Mouse (Mus musculus): ENCODE measurements around the gene Eml1. TPM values are rescaled to one million over a fixed set of nuclear protein-coding genes. Genes with fewer than 3 reads are reported as not detected.

Gene Eml1
- total RNA-seq, 2 experiments from 2014 or later, result 103 to 112 TPM

DNA sequence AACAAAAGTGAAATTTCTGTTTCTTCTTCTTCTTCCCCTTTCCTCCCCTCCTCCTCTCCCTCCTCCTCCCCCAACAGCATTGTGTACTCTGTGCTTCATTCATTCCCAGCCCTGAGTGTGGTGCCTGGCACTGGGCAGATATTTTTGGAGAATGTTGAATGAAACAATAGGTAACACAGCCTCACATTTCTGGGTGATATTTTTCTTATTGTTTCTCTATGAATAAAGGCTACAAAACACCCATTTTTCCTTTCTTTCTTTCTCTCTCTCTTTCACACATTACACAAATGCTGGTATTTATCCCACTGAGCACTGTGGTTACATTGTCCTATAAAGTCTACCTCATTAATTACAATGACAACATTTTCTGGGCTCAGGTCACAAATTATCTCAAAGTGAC is 48.8 kb downstream of the Eml1 start:
- no peak for DNase-seq (ENCODE audit: low spot score in 2 of 2)

GRCm38 (mm10) chr12:108421477-108421876 is 50.7 kb downstream of the Eml1 start:
- no peak for DNase-seq (ENCODE audit: low spot score in 2 of 2)

DNA sequence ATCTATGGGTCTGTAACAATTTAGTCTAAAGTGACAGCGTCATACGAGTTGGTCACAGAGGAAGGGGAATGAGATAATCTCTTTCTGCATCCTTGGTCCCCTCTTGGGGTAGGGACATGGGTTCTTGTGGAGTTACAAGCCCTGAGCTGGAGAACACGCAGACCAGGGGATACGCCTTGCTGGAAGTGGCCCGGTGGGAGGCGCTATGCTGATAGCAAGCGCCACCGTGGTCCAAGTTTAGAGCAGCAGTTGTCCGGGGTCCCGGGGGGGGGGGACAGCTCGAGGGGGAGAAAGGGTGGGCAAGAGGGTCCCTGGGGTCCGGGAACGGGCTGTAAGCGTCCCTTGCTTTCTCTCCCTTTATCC is 51.7 kb downstream of the Eml1 start:
- DNase-seq (ENCODE audit: low spot score in 2 of 2), result peak in 1 of 2 experiments; percentile 56

DNA sequence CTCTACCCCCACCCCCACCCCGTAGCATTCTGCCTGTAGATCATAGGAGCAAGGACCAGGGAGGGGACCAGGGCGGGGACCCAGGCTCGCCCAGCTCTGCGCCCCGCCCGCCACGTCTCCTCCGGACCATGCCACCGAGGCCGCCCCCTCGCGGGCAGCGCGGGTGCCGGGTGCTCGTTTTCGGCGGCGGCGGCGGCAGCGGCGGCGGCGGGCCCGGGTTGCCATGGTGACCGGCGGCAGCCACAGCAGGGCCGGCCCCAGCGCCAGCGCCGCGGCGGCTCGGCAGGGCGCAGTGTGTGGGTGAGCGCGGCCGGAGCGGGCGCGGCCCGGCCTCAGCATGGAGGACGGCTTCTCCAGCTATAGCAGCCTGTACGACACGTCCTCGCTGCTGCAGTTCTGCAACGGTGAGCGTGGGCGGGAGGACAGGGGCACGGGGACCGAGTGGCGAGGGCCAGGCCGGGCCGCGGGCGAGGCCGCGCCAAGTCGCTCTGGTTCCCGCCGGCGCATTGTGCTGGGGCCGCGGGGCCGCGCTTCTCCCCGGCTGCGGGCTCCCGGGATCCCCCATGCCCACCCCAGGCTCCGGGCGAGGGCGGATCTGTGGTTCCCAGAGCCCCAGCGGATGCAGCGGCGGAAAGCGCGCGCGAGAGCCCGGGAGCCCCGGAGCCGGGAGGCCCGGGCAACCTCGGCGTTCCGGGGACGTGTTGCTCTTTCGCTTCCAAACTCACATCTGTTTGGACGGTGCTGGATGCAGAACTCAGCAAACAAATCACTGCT is 52.3 kb downstream of the Eml1 start:
- peak; percentile 87 to 92 for DNase-seq (ENCODE audit: low spot score in 2 of 2)

DNA sequence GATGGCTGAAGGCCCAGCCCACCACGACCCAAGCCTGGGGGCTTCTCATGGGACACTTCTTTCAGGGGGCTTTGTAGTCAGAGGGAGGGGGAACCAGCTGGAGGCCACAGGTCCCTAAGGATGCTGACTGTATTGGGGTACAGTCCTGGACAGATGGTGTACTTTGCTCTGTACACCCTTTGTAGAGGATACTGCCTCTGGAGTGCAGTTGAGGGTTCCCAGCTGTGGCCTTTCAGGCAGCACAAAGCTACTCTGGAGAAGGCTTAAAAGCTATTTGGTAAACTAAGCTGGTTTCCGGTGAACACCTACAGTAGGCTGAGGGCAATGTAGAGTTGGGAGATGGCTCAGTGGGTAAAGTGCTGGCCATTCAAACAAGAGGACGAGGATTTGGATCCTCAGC is 60.2 kb downstream of the Eml1 start:
- DNase-seq (ENCODE audit: low spot score in 2 of 2), result no peak

GRCm38 (mm10) chr12:108431714-108432113 is 61.0 kb downstream of the Eml1 start:
- no peak for DNase-seq (ENCODE audit: low spot score in 2 of 2)

GRCm38 (mm10) chr12:108432578-108432977 is 61.8 kb downstream of the Eml1 start:
- DNase-seq (ENCODE audit: low spot score in 2 of 2), result no peak

GRCm38 (mm10) chr12:108433030-108433429 is 62.3 kb downstream of the Eml1 start:
- DNase-seq (ENCODE audit: low spot score in 2 of 2), result no peak

DNA sequence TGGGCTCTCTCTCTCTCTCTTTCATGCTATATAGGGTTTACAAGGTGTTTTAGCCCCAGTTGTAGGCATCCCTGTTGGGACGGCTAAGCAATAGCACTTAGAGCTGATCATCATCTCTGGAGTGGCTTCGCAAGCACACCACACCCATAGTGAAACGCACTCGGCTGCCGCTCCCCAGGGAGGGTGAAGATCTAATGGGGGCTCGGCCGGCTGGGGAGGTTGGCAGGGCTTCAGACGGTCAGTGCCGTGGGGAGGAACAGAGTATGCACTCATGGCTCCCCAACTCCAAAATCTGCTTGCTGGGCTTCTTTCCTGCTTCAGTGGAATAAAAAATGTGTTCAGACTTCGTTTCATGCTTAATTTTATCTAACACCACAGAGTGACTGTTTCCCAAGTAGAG is 62.7 kb downstream of the Eml1 start:
- peak; percentile 56 to 77 for DNase-seq (ENCODE audit: low spot score in 2 of 2)

DNA sequence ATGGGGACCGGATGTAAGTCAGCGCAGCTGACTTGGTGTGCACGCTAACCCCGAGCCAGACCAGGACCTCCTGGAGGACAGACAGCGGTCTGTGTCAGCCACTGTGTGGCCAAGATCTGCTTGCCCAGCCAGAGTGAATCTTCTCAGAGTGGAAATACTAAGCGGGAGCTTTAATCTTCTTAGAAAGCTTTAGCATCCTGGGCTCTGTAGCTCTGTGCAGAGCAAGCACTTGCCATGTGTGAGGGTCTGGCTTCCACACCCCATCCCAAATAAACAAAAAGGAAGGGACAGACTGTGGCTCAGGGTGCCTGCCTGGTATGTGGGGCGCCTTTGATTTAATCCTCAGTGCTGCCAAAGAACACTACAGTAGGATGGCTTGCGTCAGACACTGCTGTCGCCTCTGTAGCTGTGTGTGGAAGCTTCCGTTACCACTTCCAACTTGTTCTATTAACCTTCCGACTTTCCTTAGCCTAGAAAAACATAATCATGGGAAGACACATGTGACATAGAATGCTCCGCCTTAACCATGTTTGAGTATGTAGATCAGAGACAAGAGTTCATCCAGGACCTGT is 64.8 kb downstream of the Eml1 start:
- DNase-seq (ENCODE audit: low spot score in 2 of 2), result no peak

DNA sequence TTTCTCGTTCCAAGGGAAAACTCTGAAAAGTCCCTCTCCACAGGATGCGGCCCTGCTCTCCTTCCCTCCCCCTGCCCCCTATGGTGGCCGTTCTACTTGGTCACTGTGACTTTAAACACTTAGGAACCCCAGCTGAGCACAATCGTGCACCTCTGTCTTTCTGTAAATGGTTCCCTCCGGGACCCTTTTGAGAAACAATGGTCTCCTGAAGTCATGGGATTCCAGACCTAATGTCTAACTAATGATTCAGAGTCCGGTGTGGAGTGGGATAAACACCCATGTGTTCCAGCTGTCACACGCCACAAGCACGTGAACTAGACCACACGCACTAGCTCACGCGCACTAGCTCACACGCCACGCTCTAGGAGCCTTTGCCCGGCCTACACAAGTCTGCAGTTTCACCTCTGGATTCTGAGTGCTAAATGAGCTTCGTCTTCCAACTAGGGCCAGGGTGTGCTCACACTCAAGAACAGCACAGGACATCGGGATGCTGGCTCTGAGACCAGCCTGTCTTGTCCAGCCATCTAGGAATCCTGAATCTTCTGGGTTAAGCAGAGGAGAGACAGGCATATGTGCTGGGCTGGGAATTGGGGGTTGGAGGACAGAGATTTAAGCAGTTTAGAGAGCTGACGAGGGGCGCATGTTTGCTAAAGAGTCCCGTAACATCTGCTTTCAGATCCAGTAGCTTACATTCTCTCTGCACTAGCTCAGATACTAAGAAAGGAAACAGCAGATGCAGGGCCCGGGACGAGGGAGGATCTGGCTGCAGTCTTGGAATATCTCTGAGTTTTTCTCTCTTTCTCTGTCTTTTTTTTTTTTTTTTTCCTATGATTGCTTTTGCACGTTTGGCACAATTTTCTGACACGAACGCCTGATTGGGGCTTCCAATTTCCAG is 65.5 kb downstream of the Eml1 start:
- DNase-seq (ENCODE audit: low spot score in 2 of 2), result peak in 1 of 2 experiments; percentile 53

GRCm38 (mm10) chr12:108437446-108437845 is 66.7 kb downstream of the Eml1 start:
- DNase-seq (ENCODE audit: low spot score in 2 of 2), result no peak

DNA sequence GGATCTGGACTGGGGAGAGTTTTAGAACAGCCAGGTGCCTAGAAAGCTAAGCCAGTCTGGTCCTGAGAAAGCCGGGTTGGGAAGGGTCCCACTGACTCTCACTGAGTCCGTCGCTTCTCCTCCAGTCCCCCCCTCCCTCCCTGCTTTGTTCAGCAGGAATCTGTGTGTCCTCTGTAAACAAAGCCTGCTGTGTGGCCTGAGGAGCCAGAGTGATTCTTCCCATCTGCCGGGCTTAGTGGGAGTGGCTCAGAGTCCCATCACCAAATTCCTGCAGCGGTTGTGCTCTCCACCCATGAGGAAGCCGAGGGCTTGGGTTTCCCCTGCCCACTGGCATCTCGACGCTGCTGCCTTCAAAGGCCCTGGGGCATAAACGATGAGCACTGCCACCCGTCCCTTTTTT is 72.5 kb downstream of the Eml1 start:
- DNase-seq (ENCODE audit: low spot score in 2 of 2), result no peak

DNA sequence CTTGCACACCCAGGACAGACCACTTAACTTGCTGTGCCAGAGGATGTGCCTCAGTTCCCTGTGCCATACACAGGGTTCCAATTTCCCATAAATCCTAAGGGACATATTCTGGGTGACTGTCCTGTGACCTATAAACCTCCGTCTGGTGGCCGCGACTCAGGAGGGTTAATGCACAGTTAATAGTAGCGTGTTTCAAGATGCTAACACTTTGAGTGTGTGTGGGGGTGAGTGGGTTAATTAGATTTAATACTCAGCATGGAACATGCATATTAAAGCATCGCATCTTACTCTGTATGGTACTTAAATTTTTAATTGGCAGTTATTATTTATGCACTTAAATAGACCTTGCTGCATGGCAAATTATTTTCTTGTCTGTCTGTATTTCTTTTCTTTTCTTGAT is 73.0 kb downstream of the Eml1 start:
- DNase-seq (ENCODE audit: low spot score in 2 of 2), result no peak

DNA sequence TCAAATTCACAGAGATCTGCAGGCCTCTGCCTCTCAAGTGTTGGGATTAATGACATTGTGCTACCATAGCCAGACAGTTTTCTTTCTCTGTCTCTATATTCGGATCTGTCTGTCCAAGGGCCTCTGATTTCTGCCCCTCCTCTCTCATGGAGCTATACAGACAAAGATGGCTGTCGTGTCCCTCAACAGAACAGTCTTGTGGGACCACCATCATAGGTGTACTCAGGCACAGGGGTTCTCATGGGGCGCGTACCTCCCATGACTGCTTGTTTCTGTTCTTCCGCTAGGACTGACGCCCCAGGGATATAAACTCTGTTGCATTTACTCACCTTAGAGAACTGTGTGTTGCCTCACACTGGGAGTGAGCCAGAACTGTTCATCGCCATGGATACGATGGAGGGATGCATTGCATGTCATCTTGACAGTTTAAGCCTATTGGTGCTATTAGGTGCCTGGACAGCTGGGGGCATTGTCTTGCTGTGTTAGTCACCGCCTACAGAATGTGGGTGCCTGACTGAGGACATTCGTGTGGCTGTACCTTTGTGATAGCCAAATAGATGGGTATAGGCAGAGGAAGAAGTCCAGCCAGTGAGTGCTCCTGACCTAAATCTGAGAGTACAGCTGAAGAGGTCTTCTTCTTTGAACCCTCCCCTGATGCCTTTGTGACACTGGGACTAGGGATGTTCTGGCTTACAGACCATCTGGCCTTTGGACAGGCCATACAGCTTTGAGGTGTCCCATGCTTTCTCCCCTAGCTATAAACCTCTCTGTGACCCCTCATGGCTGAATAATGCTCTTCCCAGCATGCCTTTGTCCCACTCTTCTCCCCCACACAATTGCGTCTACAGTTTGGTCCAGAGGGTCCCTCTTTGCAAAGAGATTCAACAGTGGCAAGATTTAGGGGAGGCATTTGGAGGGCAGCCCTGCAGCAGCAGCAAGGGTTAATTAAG is 73.7 kb downstream of the Eml1 start:
- DNase-seq (ENCODE audit: low spot score in 2 of 2), result no peak

DNA sequence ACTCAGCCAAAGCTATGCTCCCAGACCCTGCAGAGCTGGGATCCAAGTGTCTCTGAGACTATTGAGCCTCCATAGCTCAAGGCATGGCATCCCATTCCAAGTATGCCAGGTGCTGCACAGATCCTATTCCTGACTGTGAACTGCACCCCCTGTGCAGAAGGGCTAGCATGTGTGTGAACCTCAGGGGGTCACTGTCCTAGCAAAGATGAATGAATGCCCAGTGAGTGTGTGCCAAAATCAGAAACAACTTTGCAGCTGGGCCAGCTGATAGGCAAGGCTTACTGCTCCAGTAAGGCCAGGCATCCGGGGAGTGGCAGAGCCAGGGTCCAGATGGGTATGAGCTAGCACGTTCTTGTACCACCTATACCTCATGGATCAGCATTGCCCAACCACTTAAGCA is 76.0 kb downstream of the Eml1 start:
- DNase-seq (ENCODE audit: low spot score in 2 of 2), result no peak

DNA sequence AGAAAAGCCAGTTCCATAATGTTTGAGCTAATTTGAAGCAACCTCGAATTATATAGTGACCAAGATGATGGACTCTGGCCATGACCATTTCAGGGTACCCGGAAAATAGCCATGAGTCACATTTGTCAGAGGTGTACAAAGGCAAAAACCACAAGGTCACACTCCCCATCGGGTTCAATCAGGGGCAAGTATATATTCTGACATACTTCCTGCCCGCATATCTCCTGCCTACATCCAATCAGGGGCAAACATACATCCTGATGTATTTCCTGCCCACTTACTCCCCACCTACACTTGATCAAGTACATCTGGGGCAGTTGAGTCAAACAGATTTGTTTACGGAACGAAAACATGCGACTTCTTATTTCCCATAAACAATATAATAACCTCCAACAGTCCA is 77.6 kb downstream of the Eml1 start:
- no peak for DNase-seq (ENCODE audit: low spot score in 2 of 2)

GRCm38 (mm10) chr12:108449935-108450334 is 79.2 kb downstream of the Eml1 start:
- no peak for DNase-seq (ENCODE audit: low spot score in 2 of 2)

GRCm38 (mm10) chr12:108450546-108450945 is 79.8 kb downstream of the Eml1 start:
- DNase-seq (ENCODE audit: low spot score in 2 of 2), result no peak

GRCm38 (mm10) chr12:108452151-108452874 is 81.6 kb downstream of the Eml1 start:
- DNase-seq (ENCODE audit: low spot score in 2 of 2), result no peak
